Mouse (Mus musculus): ENCODE measurements around the gene Phactr2.

The Phactr2 gene

DNA sequence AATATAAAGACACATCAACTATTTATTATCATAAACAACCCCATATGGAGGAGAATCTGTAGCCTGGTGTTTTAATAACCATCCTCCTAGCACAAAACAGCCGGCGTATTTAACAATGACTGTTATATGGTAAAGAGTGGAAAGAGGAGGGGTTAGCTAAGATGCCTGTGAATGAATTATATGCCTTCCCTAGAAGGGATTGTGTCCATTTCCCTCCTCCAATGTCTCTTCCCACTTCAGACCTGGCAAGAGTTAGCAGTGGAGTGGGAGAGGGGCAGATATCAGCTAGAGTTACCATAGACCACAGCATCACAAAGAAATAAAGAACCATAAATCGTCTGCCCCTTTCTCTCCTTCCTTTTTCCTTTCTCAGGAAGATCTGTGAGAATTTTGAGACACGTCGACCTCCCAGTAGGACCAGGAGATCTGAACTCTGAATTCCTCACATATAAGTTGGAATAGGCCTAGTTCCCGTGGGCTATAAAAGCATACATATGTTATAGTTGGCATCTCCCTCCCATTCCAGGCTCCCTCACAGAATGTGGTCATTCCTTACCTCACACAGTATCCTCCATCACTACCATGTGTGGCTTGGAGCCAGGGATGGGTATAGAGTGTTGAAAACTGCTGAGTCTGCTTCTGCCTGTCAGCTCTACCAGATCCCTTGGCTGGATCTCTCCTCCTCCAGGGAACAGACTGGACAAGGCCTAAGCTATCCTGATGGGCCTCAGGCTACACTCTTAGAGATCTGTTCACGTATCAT is 25.7 kb downstream of the Phactr2 start:
- no peak for ATAC-seq (ENCODE audit: low TSS enrichment)

DNA sequence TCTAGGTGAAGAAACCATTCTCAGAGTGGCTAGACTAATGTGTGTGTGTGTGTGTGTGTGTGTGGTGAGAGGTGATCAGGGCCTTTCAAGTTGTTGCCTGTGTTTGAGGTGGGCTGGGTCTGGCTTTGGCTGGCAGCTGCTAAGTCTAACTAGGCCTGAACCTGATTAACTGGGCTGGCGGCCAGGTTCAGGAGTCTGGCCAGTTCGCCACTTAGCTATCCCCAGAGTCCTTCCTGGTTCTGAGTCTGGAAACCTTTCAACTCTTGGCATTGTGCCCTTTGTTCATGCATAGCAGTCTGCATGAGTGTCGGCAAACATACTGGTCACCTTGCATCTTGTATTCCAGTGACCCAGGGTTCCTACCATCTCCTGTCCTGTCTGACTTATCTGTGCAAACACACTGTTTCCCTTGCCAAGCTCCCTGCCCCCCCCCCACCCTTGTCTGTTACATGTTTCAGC is 27.4 kb downstream of the Phactr2 start:
- no peak for ATAC-seq (ENCODE audit: low TSS enrichment)

DNA sequence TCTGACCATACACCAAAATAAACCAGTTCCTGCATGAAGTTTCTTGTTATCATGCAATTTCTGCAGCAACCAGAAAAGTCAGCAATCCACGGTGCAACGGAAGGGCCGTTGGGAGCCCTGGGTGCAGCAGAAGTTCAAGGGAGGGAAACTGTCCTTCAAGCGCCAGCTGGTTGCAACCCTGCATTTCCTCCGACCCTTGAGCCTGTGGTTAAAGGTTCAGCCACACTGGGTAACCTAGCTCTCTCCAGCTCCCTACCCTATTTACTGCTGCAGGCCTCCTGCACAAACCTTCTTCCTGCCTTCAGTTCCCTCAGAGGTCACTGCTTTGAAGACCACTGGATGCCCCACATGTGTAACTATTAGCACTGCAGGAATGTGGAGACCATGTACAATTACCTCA is 30.0 kb downstream of the Phactr2 start:
- ATAC-seq (ENCODE audit: low TSS enrichment) = no peak

DNA sequence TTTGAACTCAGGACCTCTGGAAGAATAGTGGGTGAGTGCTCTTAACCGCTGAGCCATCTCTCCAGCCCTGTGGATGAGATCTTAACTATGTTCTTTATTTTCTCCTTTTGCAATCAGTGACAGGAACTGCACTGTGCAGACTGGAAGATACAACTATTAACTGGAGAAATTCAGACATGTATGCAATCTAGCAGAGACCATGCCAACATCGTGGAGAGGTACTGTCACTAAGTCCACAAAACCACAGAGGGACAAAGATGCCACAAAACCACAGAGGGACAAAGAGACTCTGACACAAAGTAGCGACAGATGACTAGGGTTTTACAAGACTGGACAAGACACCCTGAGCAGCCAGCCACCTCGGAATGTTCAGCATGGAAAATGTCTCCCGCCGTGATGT is 30.6 kb downstream of the Phactr2 start:
- no peak for ATAC-seq (ENCODE audit: low TSS enrichment)

DNA sequence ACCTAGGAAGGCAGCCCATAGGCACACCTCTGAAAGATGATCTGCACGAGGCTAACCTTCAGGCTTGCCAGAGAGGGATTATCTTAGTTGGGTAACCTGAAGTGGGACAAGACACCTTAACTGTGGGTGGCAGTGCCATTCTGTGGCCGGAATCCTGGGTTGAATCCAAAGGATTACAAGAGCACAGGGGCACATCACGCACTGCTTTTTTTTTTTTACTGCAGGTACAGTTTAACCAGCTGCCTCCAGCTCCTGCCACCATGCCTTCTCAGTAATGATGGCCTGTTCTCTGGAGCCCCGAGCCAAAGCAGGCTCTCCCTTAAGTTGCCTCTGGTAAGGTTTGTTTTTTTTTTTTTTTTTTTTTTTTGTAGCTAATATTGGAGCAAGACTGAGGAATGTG is 33.9 kb downstream of the Phactr2 start:
- ATAC-seq (ENCODE audit: low TSS enrichment) = no peak

DNA sequence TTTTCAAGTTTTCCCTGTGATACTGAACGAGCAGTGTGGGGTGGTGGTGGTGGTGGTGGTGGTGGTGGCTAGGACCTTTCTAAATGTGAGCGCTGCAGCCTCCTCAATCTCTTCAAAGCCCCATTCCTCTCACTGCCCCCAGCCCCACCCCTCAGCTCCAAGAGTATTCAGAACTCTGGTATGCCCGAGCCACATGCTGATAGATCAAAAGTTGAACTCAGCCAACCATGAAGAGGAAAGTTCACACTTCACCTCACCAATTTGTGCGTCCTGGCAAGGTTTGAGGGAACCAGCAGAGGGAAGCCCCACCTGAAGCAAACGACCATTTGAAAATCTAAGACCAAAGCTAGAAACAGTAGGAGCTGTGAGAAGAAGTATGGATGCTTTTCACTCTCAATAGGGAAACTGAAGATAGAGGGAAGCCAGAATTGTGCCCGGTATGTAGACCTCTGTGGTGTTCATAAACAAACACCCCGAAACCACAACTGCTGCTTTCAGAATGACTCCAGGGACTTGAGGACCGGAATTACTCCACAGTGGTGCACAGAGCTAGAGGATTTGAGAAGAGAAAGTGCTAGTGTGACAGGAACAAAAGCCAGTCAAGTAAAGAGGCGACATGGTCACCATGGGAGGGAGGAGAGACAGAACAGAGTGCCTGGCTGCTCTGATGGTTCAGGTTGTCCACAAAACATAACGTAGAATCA is 35.9 kb downstream of the Phactr2 start:
- no peak for ATAC-seq (ENCODE audit: low TSS enrichment)

DNA sequence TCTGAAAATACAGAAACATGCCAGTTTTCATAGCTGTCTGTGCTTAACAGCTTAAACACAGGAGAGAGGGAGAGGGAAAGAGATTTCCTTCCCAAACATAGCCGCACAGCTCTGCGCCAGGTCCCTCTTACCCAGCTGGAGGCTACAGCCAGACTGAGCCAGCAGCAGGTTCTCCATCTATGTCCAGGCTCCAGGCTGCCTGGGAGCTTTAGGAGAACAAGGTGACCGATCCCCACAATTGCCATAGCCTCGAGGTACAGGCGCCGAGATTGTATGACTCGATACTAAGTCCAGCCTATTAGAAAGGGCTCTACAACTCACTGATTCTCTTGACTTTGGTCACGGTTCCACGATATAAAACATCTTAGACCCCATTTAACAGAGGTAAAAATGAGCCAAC is 37.2 kb downstream of the Phactr2 start:
- ATAC-seq (ENCODE audit: low TSS enrichment) = no peak

DNA sequence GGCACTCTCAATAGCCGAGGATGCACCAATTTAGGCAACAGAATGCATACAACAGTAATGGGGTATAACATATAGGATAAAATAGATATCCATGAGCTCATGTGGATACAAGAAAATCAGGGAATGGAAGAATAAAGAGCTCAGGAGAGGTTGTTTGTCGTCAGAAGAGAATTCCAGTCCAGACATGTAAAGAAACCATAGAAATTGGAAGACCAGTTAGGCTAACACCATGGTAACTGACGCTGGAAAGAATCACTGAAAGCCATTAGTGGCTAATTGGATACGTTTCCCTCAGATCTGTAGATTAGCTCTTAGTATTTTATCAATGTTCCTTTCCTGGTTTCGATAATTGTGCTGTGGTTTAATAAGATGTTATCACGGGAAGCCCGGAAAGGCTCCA is 41.2 kb downstream of the Phactr2 start:
- ATAC-seq (ENCODE audit: low TSS enrichment) = no peak

DNA sequence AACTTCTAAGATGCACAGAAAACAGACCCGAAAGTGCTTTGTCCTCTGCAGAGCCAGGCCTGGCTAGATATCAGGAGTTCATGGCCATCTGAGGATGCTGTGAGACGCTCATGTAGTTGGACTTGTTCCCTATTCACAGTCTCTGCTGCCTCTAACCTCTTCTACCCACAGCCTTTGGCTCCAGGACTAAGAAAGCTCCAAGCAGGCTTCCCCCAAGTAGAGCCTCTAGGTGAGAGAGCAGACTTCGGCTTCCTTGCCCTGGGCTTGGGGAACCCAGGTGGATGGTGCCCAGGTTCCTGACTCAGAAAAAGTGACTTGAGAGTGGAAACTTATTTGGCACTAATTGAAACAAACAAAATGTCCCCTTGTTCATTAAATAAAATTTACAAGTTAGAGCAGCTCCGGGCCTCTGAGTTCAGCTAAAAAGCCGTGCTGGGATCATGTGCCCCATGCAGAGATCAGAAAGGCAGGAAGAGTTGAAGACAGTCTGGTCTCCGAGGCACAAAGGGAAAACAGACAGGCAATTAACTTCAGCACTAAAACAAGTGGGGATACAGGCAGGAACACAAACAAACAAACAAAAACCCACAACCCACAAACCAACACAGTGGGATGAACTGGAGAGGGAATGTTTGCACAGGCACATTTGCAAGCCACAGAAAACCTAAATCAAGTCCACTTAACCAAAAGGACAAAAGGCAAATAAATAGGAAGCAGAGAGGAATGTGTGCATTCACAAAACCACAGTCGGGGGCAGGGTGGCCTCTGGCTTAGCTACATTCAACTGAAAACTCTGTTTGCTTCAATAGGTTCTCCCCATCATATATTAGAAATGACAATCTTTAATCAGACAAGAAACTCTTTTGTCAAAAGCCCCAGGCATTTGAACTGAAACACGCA is 42.3 kb downstream of the Phactr2 start:
- ATAC-seq (ENCODE audit: low TSS enrichment) = no peak

DNA sequence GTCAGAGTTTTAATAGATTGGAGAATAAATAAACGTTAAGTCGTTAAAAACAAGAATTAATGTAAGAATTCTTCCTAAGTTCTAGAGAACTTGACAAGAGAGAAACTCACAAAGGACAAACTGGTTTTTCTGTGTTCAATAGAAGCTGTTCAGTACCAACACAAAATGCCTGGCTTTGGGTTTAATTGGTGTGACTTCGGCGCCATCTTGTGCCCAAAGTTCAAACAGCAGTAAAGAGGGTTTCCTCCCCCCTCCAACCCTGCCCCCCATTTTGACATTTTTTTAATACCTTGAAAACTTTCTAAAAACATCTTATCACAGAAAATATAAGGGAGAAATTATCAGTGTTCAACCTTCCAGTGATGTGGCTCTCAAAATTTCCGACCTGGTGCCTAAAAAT is 44.4 kb downstream of the Phactr2 start:
- peak; percentile 70 for ATAC-seq (ENCODE audit: low TSS enrichment)

DNA sequence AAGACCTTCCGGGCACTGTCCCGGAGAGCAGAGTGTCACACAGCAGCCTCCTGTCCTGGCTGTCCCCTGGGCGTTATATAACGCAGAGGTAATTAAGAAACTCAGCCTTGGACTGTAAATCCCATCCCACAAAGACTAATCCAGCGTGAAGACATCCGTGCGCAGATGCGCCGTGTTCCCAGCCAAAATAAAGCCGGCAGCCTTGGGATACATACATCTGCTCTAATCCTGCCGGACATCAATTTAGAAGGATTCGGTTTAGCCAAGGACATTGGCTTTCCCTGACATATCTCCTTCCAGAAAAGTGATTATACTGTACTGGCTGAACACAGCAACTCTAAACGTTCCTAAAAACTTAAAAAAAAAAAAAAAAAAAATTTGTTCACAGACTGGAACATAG is 45.0 kb downstream of the Phactr2 start:
- no peak for ATAC-seq (ENCODE audit: low TSS enrichment)

DNA sequence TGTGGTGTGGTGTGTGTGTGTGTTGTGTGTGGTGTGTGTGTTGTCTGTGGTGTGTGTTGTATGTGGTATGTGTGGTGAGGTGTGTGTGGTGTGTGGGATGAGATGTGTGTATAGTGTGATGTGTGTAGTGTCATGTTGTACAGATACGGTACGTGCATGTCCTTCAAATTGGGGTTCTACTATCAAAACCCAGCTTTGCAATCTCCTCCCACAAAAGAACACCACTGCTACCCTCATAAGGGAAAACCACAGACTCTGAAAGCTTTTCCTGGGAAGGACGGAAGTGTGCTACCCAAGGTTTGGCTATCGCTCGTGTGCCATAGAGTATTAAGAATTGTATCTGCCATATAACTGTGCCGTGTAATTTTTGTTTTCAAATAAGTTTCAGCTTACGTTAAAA is 45.7 kb downstream of the Phactr2 start:
- no peak for ATAC-seq (ENCODE audit: low TSS enrichment)

DNA sequence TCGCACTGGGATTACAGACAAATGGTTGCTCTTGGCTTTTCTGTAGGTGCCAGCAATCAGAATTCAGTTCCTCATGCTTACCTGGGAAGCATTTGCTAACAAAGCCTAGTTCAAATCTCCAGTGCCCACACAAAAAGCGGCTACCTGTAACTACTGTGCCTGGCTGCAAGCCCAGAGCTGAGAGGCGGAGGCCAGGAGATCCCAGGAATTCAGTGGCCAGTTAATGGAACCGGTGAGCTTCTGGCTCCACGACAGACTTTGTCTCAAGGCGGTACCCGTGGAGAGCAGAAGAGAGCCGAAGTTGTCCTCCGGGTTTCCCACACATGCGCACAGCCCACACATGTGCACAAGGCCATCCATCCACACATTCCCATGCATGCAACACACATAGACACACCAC is 46.6 kb downstream of the Phactr2 start:
- ATAC-seq (ENCODE audit: low TSS enrichment) = no peak

DNA sequence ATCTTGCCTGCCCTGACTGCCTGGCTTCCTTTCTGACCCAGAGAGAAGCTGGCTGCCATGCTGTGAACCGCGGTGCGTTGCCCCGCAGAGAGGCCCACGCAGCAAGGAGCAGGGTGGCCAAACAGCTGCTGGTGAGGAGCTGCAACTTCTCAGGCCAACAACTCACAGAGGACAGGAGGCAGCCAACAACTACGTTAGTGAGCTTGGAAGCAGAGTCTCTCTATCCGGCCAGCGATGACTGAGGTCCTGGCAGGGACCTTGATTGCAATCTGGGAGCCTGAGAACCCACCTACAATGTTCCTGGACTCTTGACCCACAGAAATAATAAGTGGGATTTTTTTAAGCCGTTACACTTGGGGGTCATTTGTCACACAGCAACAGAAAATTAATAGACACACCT is 49.0 kb downstream of the Phactr2 start:
- no peak for ATAC-seq (ENCODE audit: low TSS enrichment)

DNA sequence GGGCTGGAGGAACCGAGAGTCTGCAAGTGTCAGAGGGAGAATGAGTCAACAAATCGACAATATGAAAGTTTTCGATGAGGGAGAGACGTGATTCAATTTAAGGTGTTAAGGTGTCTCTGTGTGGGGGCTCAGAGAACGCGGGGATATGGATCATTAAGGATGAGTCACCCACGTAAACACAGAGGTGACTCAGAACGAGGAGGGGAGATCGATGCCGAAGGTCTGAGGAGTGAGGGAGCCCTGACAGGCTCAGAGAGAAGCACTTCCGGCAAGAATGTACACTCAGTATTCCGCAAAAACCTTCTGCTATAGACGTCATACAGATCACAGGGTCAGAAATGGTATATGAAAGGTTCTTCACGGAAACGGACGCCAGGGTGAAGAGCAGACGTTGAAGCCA is 49.7 kb downstream of the Phactr2 start:
- no peak for ATAC-seq (ENCODE audit: low TSS enrichment)

DNA sequence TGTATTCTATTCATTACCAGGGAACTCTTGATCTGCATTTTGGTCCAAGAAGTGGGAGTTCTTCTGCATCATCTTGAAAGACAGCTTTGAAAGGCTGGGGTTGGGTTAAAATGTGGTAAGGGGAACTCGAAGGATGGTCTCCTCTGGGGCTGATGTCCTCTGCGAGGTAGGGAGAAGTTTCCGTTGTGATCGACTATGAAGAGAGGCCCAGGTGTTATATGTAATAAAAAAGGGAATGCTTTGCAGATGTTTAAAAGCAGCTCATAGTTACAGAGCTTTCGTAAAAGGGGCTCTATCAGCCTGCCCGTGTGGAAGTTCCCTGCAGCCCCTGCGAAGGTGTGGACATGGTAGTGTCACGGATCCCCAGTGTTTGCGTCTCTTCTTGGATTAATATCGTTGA is 50.2 kb downstream of the Phactr2 start:
- no peak for ATAC-seq (ENCODE audit: low TSS enrichment)

DNA sequence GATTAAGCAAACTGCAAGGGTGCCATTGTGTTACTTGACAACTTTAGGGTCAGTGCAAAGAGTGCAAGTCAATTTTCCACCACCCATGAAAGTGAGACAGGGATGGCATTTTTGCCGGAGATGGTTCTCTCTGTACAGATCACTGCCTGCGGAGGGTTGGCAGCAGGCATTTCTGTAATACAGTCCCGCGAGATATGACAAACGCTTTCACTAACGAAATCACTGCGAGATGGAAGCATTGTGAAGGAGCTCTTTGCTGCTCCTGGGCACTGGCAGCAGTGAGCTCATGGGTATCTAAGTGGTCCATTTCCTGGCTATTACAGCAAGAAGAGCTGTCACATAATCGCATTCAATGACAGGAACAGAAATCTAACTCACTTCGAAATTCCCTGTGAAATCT is 52.1 kb downstream of the Phactr2 start:
- ATAC-seq (ENCODE audit: low TSS enrichment) = no peak

DNA sequence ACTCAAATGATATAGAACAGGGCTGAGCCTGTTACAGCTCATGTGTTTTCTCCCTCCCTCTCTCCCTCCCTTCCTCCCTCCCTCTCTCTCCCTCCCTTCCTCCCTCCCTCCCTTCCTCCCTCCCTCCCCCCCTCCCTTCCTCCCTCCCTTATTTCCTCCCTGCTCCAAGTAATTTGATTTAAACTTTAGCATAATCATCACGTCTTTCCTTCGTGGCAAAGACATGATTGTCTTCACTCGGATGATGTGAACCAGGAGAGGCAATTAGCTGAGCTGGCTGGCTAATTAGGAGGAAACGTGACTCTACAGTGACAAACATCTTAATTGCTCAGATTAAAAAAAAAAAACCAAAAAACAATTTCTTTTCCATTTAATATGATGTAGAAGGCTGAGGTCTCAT is 55.0 kb downstream of the Phactr2 start:
- ATAC-seq (ENCODE audit: low TSS enrichment) = no peak

DNA sequence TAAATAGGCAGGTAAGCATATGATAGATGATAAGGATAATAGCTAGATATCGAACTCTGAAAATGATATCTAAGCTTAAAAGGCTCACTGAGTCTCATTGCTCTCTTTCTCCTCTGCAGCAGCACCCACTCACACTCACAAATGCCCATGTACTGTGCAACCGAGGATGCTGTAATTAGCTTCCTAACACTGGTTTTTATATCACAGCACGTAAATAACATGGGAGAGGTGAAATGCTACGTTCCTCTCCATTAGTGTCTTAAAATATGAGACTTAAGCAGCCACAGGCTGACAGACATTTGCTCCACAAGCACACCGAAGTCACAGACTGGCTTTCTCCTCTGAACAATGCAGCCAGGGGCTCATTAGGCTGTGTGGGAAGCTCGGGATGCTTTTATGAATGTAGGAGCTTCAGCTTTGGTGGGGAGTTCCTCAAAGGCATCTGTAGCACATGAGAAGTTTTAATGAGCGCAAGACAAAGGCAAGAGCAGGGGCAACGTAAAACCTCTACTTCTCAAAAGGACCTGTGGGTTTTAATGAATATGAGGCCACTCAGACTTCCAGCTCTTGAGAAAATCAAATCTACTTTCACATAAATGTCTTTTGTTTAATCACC is 58.6 kb downstream of the Phactr2 start:
- ATAC-seq (ENCODE audit: low TSS enrichment) = no peak

DNA sequence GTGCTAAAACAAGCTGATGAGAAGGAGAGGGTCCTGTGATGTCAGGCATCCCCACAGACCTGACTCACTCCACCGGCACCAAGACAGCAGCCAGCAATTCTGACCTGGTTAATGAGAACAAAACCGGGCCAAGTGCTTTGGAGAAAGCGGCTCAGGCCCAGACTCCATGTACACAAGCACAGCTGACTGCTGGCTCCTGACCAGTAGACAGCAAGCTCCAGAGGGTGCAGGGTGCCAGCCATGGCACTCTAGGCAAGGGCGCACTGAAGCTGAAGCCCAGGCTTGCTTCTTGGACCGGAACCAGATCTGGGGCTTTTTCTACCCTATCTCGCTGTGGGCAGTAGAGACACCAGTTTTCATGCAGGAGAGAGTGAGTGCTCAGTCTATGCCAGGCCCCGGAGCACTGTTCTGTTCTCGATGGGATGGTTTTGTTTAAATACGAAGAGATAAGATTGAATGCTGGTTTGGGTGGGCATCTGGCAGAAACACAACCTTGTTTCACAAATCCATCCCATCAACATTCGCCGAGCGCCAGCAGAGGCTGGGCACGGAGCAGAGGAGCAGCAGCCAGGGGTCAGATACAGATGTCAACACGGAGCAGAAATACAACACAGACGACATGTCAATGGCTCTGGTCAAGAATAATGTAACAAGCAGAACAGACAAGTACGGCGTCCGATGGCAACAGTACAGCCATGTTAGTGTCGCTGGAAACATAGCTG is 61.8 kb downstream of the Phactr2 start:
- peak; percentile 38; the same call in 1 of the 2 replicates for ATAC-seq (ENCODE audit: low TSS enrichment)

DNA sequence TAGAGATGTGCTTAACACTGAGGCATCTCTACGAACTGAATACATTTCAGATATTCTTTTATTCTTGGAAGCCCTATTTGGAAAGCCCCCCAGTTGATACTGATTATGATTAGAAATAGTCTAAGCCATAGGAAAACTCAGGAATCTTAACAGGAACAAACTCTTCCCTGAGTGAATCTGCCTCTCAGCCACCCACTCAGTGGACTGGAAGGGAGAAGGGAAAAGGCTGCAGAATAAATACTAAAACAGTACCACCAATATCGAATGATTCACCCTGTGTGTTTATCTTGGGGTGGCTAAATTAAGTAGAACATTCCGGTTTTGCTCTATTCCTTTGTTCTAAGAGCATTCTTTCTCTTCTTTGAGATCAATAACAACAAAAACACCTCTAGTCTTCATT is 63.2 kb downstream of the Phactr2 start:
- ATAC-seq (ENCODE audit: low TSS enrichment) = peak; percentile 82

All from frontal cortex, adult (tissue).